Mouse (Mus musculus): Measurements from ENCODE around the gene Camk2d. TPM values are rescaled to one million over a fixed set of nuclear protein-coding genes. Genes with fewer than 3 reads are reported as not detected.

The Camk2d gene
- polyA plus RNA-seq, 1 experiment from 2014 or later, result 125 TPM

- no peak overlapping the region for H3K27ac ChIP-seq (ENCODE audit: poor library complexity, severe bottlenecking)
- peaks cover 4% of the 10 kb centered on the region; the same call in 1 of the 2 replicates for H3K36me3 ChIP-seq
- WGBS, result 72% methylated on average over 5 of the region's 5 CpGs
- H3K4me3 ChIP-seq, result no peak overlapping the region
- H3K27me3 ChIP-seq (replicated peaks), result no peaks in the 10 kb centered on the region
- H3K9ac ChIP-seq, result no peak overlapping the region
- H3K4me1 ChIP-seq (replicated peaks), result peaks cover 62% of the 10 kb centered on the region
- no peak for ATAC-seq (ENCODE audit: insufficient number of reproducible peaks, low FRiP score)
- no peaks in the 10 kb centered on the region for H3K9me3 ChIP-seq (replicated peaks)
- no peak overlapping the region for H3K4me2 ChIP-seq
Observed at GRCm38 (mm10) chr3:126663436-126663835, 67.3 kb downstream of the Camk2d start.

- peaks cover 4% of the 10 kb centered on the region; the same call in 1 of the 2 replicates for H3K36me3 ChIP-seq
- H3K27me3 ChIP-seq (replicated peaks), result no peaks in the 10 kb centered on the region
- no peak for ATAC-seq (ENCODE audit: insufficient number of reproducible peaks, low FRiP score)
- no peak overlapping the region for H3K4me2 ChIP-seq
- 70% methylated on average over 1 of the region's 1 CpGs for WGBS
- no peaks in the 10 kb centered on the region for H3K9me3 ChIP-seq (replicated peaks)
- no peak overlapping the region for H3K4me3 ChIP-seq
- peaks cover 46% of the 10 kb centered on the region for H3K4me1 ChIP-seq (replicated peaks)
- H3K9ac ChIP-seq, result no peak overlapping the region
- no peak overlapping the region; the same call in 1 of the 2 replicates for H3K27ac ChIP-seq (ENCODE audit: poor library complexity, severe bottlenecking)
Observed at GRCm38 (mm10) chr3:126665866-126666265, 69.8 kb downstream of the Camk2d start.

GRCm38 (mm10) chr3:126667019-126667418 lies 70.9 kb downstream of the Camk2d start:
- no peaks in the 10 kb centered on the region for H3K9me3 ChIP-seq (replicated peaks)
- no peak overlapping the region for H3K4me2 ChIP-seq
- no peaks in the 10 kb centered on the region for H3K27me3 ChIP-seq (replicated peaks)
- no peak for ATAC-seq (ENCODE audit: insufficient number of reproducible peaks, low FRiP score)
- peak overlapping the region; percentile 69 for H3K27ac ChIP-seq (ENCODE audit: poor library complexity, severe bottlenecking)
- WGBS, result 94% methylated on average over 11 of the region's 11 CpGs
- no peak overlapping the region for H3K4me3 ChIP-seq
- H3K36me3 ChIP-seq, result peaks cover 1% of the 10 kb centered on the region; the same call in 1 of the 2 replicates
- no peak overlapping the region for H3K9ac ChIP-seq
- peaks cover 46% of the 10 kb centered on the region for H3K4me1 ChIP-seq (replicated peaks)

- peaks cover 50% of the 10 kb centered on the region for H3K4me1 ChIP-seq (replicated peaks)
- peak overlapping the region; percentile 13; the same call in 1 of the 2 replicates for H3K9ac ChIP-seq
Observed at GRCm38 (mm10) chr3:126667451-126667850, 71.3 kb downstream of the Camk2d start.

GRCm38 (mm10) chr3:126668123-126668522 lies 72.0 kb downstream of the Camk2d start:
- 0 out of 2 replicates have a peak overlapping the region, but pooled peaks have one; percentile 35 for H3K27ac ChIP-seq (ENCODE audit: poor library complexity, severe bottlenecking)
- no peak overlapping the region for H3K4me3 ChIP-seq
- H3K36me3 ChIP-seq, result no peaks in the 10 kb centered on the region
- no peak for ATAC-seq (ENCODE audit: insufficient number of reproducible peaks, low FRiP score)
- no peaks in the 10 kb centered on the region for H3K27me3 ChIP-seq (replicated peaks)
- H3K9ac ChIP-seq, result no peak overlapping the region
- peaks cover 52% of the 10 kb centered on the region for H3K4me1 ChIP-seq (replicated peaks)
- no peak overlapping the region for H3K4me2 ChIP-seq
- H3K9me3 ChIP-seq (replicated peaks), result no peaks in the 10 kb centered on the region
- WGBS, result 57% methylated on average over 3 of the region's 3 CpGs

More at GRCm38 (mm10) chr3:126667451-126667850, 71.3 kb downstream of the Camk2d start:
- H3K36me3 ChIP-seq, result no peaks in the 10 kb centered on the region
- H3K27me3 ChIP-seq (replicated peaks), result no peaks in the 10 kb centered on the region
- H3K4me2 ChIP-seq, result no peak overlapping the region
- WGBS, result 38% methylated on average over 7 of the region's 7 CpGs
- peak; percentile 53 for ATAC-seq (ENCODE audit: insufficient number of reproducible peaks, low FRiP score)
- no peak overlapping the region for H3K4me3 ChIP-seq
- H3K27ac ChIP-seq (ENCODE audit: poor library complexity, severe bottlenecking), result peak overlapping the region; percentile 69
- no peaks in the 10 kb centered on the region for H3K9me3 ChIP-seq (replicated peaks)

- Histone ChIP-seq H3K27ac (ENCODE audit: poor library complexity, severe bottlenecking) (peak overlapping the region; percentile 35; the same call in 1 of the 2 replicates), H3K4me1 (replicated peaks) (peaks cover 47% of the 10 kb centered on the region), H3K9me3 (replicated peaks) (no peaks in the 10 kb centered on the region), H3K4me2 (no peak overlapping the region; the same call in 1 of the 2 replicates), H3K9ac (no peak overlapping the region), H3K27me3 (replicated peaks) (no peaks in the 10 kb centered on the region), H3K4me3 (no peak overlapping the region), H3K36me3 (no peaks in the 10 kb centered on the region)
- 0 out of 2 replicates have a peak, but pooled peaks have one; percentile 27 for ATAC-seq (ENCODE audit: insufficient number of reproducible peaks, low FRiP score)
- 36% methylated on average over 10 of the region's 10 CpGs for WGBS
Observed at GRCm38 (mm10) chr3:126668692-126669091, 72.6 kb downstream of the Camk2d start.

- H3K4me2 ChIP-seq, result no peak overlapping the region
- H3K36me3 ChIP-seq, result no peaks in the 10 kb centered on the region
- peaks cover 36% of the 10 kb centered on the region for H3K4me1 ChIP-seq (replicated peaks)
- ATAC-seq (ENCODE audit: insufficient number of reproducible peaks, low FRiP score), result no peak
- H3K27me3 ChIP-seq (replicated peaks), result no peaks in the 10 kb centered on the region
- no peak overlapping the region for H3K27ac ChIP-seq (ENCODE audit: poor library complexity, severe bottlenecking)
- WGBS, result 81% methylated on average over 3 of the region's 3 CpGs
- no peak overlapping the region for H3K9ac ChIP-seq
- no peak overlapping the region for H3K4me3 ChIP-seq
- no peaks in the 10 kb centered on the region for H3K9me3 ChIP-seq (replicated peaks)
Observed at GRCm38 (mm10) chr3:126670413-126670812, 74.3 kb downstream of the Camk2d start.

GRCm38 (mm10) chr3:126671292-126671691 lies 75.2 kb downstream of the Camk2d start:
- H3K27ac ChIP-seq (ENCODE audit: poor library complexity, severe bottlenecking), result 0 out of 2 replicates have a peak overlapping the region, but pooled peaks have one; percentile 12
- WGBS, result 62% methylated on average over 6 of the region's 6 CpGs

GRCm38 (mm10) chr3:126681051-126681450 lies 84.9 kb downstream of the Camk2d start:
- 75% methylated on average over 5 of the region's 5 CpGs for WGBS
- Histone ChIP-seq H3K27ac (ENCODE audit: poor library complexity, severe bottlenecking) (no peak overlapping the region), H3K9ac (no peak overlapping the region), H3K4me1 (replicated peaks) (peaks cover 36% of the 10 kb centered on the region), H3K27me3 (replicated peaks) (no peaks in the 10 kb centered on the region), H3K36me3 (no peaks in the 10 kb centered on the region), H3K4me3 (no peak overlapping the region), H3K9me3 (replicated peaks) (no peaks in the 10 kb centered on the region), H3K4me2 (no peak overlapping the region)
- no peak for ATAC-seq (ENCODE audit: insufficient number of reproducible peaks, low FRiP score)

More at GRCm38 (mm10) chr3:126671292-126671691, 75.2 kb downstream of the Camk2d start:
- ATAC-seq (ENCODE audit: insufficient number of reproducible peaks, low FRiP score), result no peak
- no peaks in the 10 kb centered on the region for H3K9me3 ChIP-seq (replicated peaks)
- no peaks in the 10 kb centered on the region for H3K27me3 ChIP-seq (replicated peaks)
- no peak overlapping the region for H3K4me3 ChIP-seq
- H3K9ac ChIP-seq, result peak overlapping the region; percentile 50; the same call in 1 of the 2 replicates
- no peaks in the 10 kb centered on the region for H3K36me3 ChIP-seq
- peaks cover 36% of the 10 kb centered on the region for H3K4me1 ChIP-seq (replicated peaks)
- H3K4me2 ChIP-seq, result no peak overlapping the region

- no peak overlapping the region for H3K4me2 ChIP-seq
- no peaks in the 10 kb centered on the region for H3K9me3 ChIP-seq (replicated peaks)
- peaks cover 37% of the 10 kb centered on the region for H3K4me1 ChIP-seq (replicated peaks)
- no peak overlapping the region for H3K4me3 ChIP-seq
- no peak overlapping the region for H3K27ac ChIP-seq (ENCODE audit: poor library complexity, severe bottlenecking)
- H3K36me3 ChIP-seq, result no peaks in the 10 kb centered on the region
- no peaks in the 10 kb centered on the region for H3K27me3 ChIP-seq (replicated peaks)
- 32% methylated on average over 4 of the region's 4 CpGs for WGBS
- H3K9ac ChIP-seq, result no peak overlapping the region
- ATAC-seq (ENCODE audit: insufficient number of reproducible peaks, low FRiP score), result no peak
Observed at GRCm38 (mm10) chr3:126681996-126682395, 85.9 kb downstream of the Camk2d start.

GRCm38 (mm10) chr3:126685363-126685762 lies 89.3 kb downstream of the Camk2d start:
- 52% methylated on average over 6 of the region's 6 CpGs for WGBS
- H3K4me3 ChIP-seq, result no peak overlapping the region
- H3K27ac ChIP-seq (ENCODE audit: poor library complexity, severe bottlenecking), result no peak overlapping the region; the same call in 1 of the 2 replicates
- no peak for ATAC-seq (ENCODE audit: insufficient number of reproducible peaks, low FRiP score)
- H3K27me3 ChIP-seq (replicated peaks), result no peaks in the 10 kb centered on the region
- H3K4me2 ChIP-seq, result no peak overlapping the region
- H3K9ac ChIP-seq, result no peak overlapping the region
- no peaks in the 10 kb centered on the region for H3K9me3 ChIP-seq (replicated peaks)
- no peaks in the 10 kb centered on the region for H3K36me3 ChIP-seq
- H3K4me1 ChIP-seq (replicated peaks), result peaks cover 33% of the 10 kb centered on the region

GRCm38 (mm10) chr3:126687150-126687549 lies 91.0 kb downstream of the Camk2d start:
- Histone ChIP-seq H3K27ac (ENCODE audit: poor library complexity, severe bottlenecking) (no peak overlapping the region), H3K4me3 (no peak overlapping the region), H3K9me3 (replicated peaks) (no peaks in the 10 kb centered on the region), H3K9ac (no peak overlapping the region), H3K27me3 (replicated peaks) (no peaks in the 10 kb centered on the region), H3K4me2 (no peak overlapping the region), H3K4me1 (replicated peaks) (peaks cover 21% of the 10 kb centered on the region), H3K36me3 (no peaks in the 10 kb centered on the region)
- no peak for ATAC-seq (ENCODE audit: insufficient number of reproducible peaks, low FRiP score)
- WGBS, result 66% methylated on average over 4 of the region's 4 CpGs

Measured in heart, embryonic 12.5 days (tissue).